Mouse (Mus musculus) liver, embryonic 13.5 days (tissue): ENCODE data around the gene Brk1. TPM values are rescaled to one million over a fixed set of nuclear protein-coding genes. Genes with fewer than 3 reads are reported as not detected.
A peak's percentile ranks its signal among the peaks of the same experiment; 100 is the strongest.

Experiments used
- ATAC-seq: fragments of 200-750 bp; cut with Nextera tagmentation; 2 replicates; pipeline ENCODE4 v1.8.0; 2017; ENCODE audit warnings: low read depth, mild to moderate bottlenecking, moderate number of reproducible peaks, moderate library complexity
- DNase-seq: peaks from one replicate; pipeline ENCODE4 v3.0.0; 2022
- H3K27ac ChIP-seq: fragments of 300-500 bp; sonication (generic); 2 replicates; pipeline ENCODE4 v1.5.1; 2015; ENCODE audit warnings: moderate library complexity, mild to moderate bottlenecking, inconsistent platforms
- H3K27me3 ChIP-seq: fragments of 300-500 bp; sonication (generic); 2 replicates; pipeline ENCODE4 v1.6.1; 2015; ENCODE audit warnings: mild to moderate bottlenecking, inconsistent platforms
- H3K36me3 ChIP-seq: fragments of 300-500 bp; sonication (generic); 2 replicates; pipeline ENCODE4 v1.6.1; 2015; ENCODE audit warnings: mild to moderate bottlenecking, inconsistent platforms
- H3K4me1 ChIP-seq: fragments of 300-500 bp; sonication (generic); replicated peaks from 2 replicates; pipeline ENCODE4 v1.6.1; 2015; ENCODE audit warnings: inconsistent platforms
- H3K4me2 ChIP-seq: fragments of 300-500 bp; sonication (generic); 2 replicates; pipeline ENCODE4 v1.6.1; 2015; ENCODE audit warnings: inconsistent platforms, mild to moderate bottlenecking, moderate library complexity
- H3K4me3 ChIP-seq: fragments of 300-500 bp; sonication (generic); replicated peaks from 2 replicates; pipeline ENCODE4 v1.5.1; 2015; ENCODE audit warnings: mild to moderate bottlenecking, inconsistent platforms
- H3K9ac ChIP-seq: fragments of 300-500 bp; sonication (generic); 2 replicates; pipeline ENCODE4 v1.6.1; 2015; ENCODE audit warnings: mild to moderate bottlenecking, inconsistent platforms
- H3K9me3 ChIP-seq: fragments of 300-500 bp; sonication (generic); replicated peaks from 2 replicates; pipeline ENCODE4 v1.6.1; 2016; ENCODE audit warnings: inconsistent platforms
- WGBS: fragments of 180-500 bp; shearing (Covaris S2); methylation state at CpG from one replicate; pipeline ENCODE4 v1.1.7; 2015; ENCODE audit not compliant: insufficient replicate concordance; 5-methylcytosine and 5-hydroxymethylcytosine counted together
- polyA plus RNA-seq: library from polyadenylated mRNA; unstranded; fragments of >200 nt; fragmentation: Nextera tagmentation; extraction: Ambion mirVana; gene quantifications from 2 replicates; pipeline ENCODE4 v1.2.1, GENCODE M21; 2015

The Brk1 gene
- polyA plus RNA-seq, 1 experiment from 2014 or later = 101 TPM

DNA sequence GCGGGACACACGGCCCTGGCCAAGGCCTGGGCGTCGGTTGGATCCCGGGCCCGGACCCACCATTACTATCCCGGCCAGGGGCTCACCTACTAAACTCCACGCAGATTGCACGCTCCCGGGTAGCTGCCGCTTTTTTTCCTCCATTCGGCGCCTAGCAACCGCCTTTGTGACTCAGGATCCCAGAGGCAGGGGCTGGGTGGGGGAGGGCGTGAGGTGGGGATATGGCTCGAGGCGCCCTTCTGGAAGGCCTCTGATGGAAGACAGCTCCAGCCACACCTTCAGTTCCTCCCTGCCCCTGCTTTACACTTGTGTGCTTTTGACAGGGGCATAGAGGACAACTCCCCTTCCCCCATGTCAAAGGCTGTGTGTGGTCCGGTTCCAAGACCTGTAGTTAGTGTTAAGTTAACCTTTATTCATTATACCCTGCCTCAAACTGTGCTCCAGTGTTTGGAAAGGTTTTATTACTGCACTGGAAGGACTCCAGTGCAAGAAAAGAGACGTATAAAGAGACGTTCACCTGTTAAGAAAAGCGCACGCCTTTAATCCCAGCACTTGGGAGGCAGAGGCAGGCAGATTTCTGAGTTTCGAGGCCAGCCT is 3.9 kb upstream of the Brk1 start, which contains the start of gene Fancd2os:
Gene Fancd2os, minus strand, starts transcription at position 173 of the 597 bp plus-strand sequence.
- Histone ChIP-seq H3K27ac (no peak within 1 kb of the TSS), H3K4me3 (no peak within 1 kb of the TSS), H3K36me3 (peaks cover 20% of the 10 kb centered on the region), H3K4me2 (no peak within 1 kb of the TSS), H3K9me3 (no peaks in the 10 kb centered on the region), H3K9ac (no peak within 1 kb of the TSS), H3K27me3 (no peaks in the 10 kb centered on the region), H3K4me1 (peaks cover 19% of the 10 kb centered on the region)
- no peak for DNase-seq
- ATAC-seq = no peak
- WGBS = 71% methylated on average over 23 of the region's 23 CpGs

DNA sequence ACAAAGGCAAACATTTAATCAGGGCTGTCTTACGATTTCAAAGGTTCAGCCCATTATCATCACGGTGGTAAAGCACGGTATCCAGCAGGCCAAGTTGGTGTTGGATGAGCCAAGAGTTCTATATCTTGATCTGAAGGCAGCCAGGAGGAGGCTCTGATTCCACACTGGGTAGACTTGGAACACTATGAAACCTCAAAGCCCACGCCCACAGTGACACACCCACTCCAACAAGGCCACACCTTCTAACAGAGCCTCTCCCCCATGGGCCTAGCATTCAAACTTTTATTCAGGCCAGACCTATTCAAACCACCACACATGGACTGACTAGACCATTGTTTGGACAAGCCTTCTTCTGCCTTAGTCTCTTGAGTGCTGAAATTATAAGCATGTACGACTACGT is 1.8 kb upstream of the Brk1 start:
- H3K27me3 ChIP-seq = no peaks in the 10 kb centered on the region
- peaks cover 30% of the 10 kb centered on the region for H3K4me1 ChIP-seq
- WGBS = 73% methylated on average over 6 of the region's 6 CpGs
- H3K9ac ChIP-seq = no peak overlapping the region
- no peak overlapping the region for H3K4me3 ChIP-seq
- ATAC-seq (no peak; the same call in 1 of the 2 replicates), DNase-seq (peak; percentile 15)
- H3K27ac ChIP-seq = no peak overlapping the region
- no peaks in the 10 kb centered on the region for H3K9me3 ChIP-seq
- H3K36me3 ChIP-seq = peaks cover 14% of the 10 kb centered on the region
- no peak overlapping the region for H3K4me2 ChIP-seq

DNA sequence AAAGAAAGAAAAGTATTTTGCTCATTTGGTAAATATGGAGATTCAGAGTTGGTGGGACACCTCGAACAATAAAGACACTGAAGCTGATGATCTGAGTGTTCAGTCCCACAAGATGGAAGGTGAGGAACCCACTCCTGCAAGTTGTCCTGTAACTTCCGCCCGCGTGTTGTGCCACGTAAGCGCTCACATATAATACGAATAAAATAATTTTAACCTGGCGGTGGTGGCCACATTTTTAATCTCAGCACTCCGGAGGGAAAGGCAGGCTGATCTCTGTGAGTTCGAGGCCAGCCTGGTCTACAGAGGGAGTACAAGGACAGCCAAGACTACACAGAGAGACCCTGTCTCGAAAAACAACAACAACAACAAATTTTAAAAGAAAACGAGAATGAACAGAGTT is 579 bp upstream of the Brk1 start:
- Histone ChIP-seq H3K4me3 (peak overlapping the region; percentile 96), H3K9me3 (no peaks in the 10 kb centered on the region), H3K4me2 (peak overlapping the region; percentile 86), H3K36me3 (peaks cover 17% of the 10 kb centered on the region), H3K27me3 (no peaks in the 10 kb centered on the region), H3K4me1 (peaks cover 30% of the 10 kb centered on the region), H3K27ac (peak overlapping the region; percentile 80; the same call in 1 of the 2 replicates), H3K9ac (peak overlapping the region; percentile 93)
- 51% methylated on average over 12 of the region's 12 CpGs for WGBS
- DNase-seq (no peak), ATAC-seq (no peak)

DNA sequence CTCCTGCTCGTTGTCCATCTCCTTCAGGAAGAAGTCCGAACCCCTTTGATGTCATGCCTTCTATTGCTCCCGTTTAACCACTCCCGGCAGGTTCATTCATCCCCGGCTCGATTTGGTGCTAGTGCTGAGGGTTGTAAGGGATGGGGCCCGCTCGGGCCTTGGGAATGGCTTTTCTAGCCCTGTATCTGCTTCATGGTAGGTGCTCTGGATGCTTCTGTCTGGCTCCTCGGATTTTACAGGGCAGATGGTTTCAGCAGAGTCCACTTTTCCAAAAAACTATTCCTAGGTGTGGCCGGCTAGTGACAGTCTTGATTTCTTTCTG is 613 bp downstream of the Brk1 start:
- no peaks in the 10 kb centered on the region for H3K27me3 ChIP-seq
- no peak for DNase-seq
- no peaks in the 10 kb centered on the region for H3K9me3 ChIP-seq
- 1% methylated on average over 10 of the region's 10 CpGs for whole genome bisulfite sequencing
- peak overlapping the region; percentile 96 for H3K4me3 ChIP-seq
- peaks cover 17% of the 10 kb centered on the region for H3K36me3 ChIP-seq
- peak overlapping the region; percentile 80 for H3K27ac ChIP-seq
- peaks cover 30% of the 10 kb centered on the region for H3K4me1 ChIP-seq
- H3K4me2 ChIP-seq = peak overlapping the region; percentile 86
- peak overlapping the region; percentile 93 for H3K9ac ChIP-seq
- ATAC-seq = peak; percentile 26; the same call in 1 of the 2 replicates

DNA sequence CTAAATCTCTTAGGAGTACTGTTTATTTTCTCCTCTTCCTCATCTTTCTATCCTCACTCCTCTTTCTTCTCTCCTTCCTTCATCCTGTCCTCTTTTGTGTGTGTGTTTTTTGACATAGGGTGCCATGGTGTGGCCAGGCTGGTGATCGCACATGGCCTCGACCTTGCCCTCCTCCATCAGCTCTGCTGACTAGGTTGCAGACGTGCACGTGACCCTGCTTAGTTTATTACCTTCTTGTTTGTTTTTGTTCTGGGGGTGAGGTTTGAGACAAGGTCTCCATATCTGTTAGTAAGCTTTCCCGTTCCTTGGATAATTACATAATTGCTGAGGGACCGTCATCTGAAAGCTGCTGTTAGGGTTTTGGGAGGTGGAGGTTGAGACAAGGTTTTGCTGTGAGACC is 4.3 kb downstream of the Brk1 start:
- no peak for DNase-seq
- no peak for ATAC-seq

DNA sequence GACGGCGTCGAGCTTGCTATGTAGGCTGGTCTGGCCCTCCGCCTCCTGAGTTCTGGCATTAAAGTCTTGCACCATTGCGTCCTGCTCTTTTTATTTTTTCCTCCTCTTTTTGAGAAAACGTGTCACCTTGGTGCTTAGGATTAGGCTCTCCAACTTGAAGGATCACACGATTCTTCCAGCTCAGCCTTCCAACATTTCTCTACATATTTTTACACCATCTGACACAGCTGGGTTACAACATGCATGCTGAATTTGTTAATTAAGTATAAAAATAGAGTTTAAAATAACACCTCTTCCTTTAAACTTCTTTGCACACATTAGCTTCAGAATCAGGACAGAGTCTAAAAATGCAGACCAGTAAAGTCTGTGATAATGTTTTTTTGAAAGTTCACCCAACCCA is 4.7 kb downstream of the Brk1 start:
- WGBS = 79% methylated on average over 7 of the region's 7 CpGs
- DNase-seq = no peak

More for the DNA sequence above, 4.3 kb downstream of the Brk1 start:
- Histone ChIP-seq H3K27me3 (no peaks in the 10 kb centered on the region), H3K4me3 (no peak overlapping the region), H3K27ac (no peak overlapping the region), H3K36me3 (peaks cover 39% of the 10 kb centered on the region), H3K9ac (no peak overlapping the region), H3K9me3 (0 out of 2 replicates have a peak, but pooled peaks cover 3% of the 10 kb centered on the region), H3K4me2 (no peak overlapping the region), H3K4me1 (peaks cover 30% of the 10 kb centered on the region)
- WGBS = 76% methylated on average over 6 of the region's 6 CpGs

DNA sequence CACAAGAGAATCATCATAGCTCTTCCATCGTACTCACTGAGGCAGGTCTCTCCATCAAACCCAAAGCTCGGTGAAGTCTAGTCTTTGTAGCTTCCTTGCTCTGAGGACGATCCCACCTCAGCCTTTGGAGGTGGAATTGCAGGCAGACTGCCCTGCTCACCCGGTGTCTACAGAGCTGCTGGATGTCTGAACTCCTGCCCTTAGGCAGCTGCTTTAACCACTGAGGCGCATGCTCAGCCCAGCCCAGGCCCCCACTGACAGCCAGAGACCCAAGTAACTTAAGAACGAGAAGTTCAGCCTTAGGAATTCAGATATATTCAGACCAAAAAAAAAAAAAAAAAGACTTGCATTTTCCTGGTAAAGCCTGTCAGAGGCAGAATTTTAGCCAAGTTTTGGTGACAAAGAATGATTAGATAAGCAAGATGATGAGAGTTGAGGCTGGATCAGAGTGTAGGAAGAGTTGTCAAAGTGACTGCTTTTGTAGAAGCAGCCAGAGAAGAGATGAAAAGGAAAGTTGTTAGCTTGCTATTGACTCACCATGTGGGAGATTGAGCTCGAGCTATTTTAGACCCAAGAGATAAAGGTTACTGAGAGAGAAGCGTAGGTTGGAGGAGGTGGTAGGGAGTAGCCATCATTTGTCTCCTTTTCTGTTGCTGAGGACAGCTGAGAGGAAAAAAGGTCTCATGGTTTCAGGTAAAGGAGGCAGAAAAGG is 7.8 kb downstream of the Brk1 start:
- Histone ChIP-seq H3K27ac (no peak overlapping the region; the same call in 1 of the 2 replicates), H3K9ac (no peak overlapping the region), H3K9me3 (0 out of 2 replicates have a peak, but pooled peaks cover 3% of the 10 kb centered on the region), H3K4me2 (no peak overlapping the region), H3K4me1 (peaks cover 9% of the 10 kb centered on the region; the same call in 1 of the 2 replicates), H3K4me3 (no peak overlapping the region), H3K27me3 (no peaks in the 10 kb centered on the region), H3K36me3 (peaks cover 63% of the 10 kb centered on the region)
- DNase-seq (no peak), ATAC-seq (no peak)
- 84% methylated on average over 8 of the region's 8 CpGs for WGBS

More for the DNA sequence above, 4.7 kb downstream of the Brk1 start:
- Histone ChIP-seq H3K27me3 (no peaks in the 10 kb centered on the region), H3K9me3 (0 out of 2 replicates have a peak, but pooled peaks cover 3% of the 10 kb centered on the region), H3K9ac (no peak overlapping the region), H3K4me2 (no peak overlapping the region), H3K36me3 (peaks cover 44% of the 10 kb centered on the region), H3K4me1 (peaks cover 25% of the 10 kb centered on the region), H3K27ac (no peak overlapping the region), H3K4me3 (no peak overlapping the region)
- no peak for ATAC-seq

DNA sequence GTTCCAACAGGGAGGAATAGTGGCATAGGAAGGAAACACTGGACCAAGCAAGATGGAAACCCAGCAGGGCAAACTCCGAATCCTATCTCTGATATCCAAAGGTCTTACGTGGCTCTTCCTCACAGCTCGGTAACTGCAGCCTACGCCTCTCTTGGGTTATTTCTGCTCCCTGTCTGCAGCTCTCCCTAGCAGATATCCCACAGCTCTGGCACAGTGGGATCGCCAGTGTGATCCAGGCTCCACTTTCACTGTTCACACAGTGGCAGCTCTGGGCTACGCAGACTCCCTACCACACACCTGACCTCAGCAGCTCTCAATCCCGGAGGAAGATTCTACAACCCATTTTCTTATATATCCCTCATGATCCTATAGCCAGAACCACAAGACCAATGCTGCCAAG is 9.6 kb downstream of the Brk1 start:
- 88% methylated on average over 7 of the region's 7 CpGs for whole genome bisulfite sequencing
- H3K36me3 ChIP-seq = peaks cover 64% of the 10 kb centered on the region
- H3K4me2 ChIP-seq = no peak overlapping the region
- ATAC-seq (no peak), DNase-seq (no peak)
- no peak overlapping the region for H3K9ac ChIP-seq
- H3K4me1 ChIP-seq = peaks cover 9% of the 10 kb centered on the region; the same call in 1 of the 2 replicates
- H3K27ac ChIP-seq = no peak overlapping the region
- H3K4me3 ChIP-seq = no peak overlapping the region
- 0 out of 2 replicates have a peak, but pooled peaks cover 3% of the 10 kb centered on the region for H3K9me3 ChIP-seq
- no peaks in the 10 kb centered on the region for H3K27me3 ChIP-seq

DNA sequence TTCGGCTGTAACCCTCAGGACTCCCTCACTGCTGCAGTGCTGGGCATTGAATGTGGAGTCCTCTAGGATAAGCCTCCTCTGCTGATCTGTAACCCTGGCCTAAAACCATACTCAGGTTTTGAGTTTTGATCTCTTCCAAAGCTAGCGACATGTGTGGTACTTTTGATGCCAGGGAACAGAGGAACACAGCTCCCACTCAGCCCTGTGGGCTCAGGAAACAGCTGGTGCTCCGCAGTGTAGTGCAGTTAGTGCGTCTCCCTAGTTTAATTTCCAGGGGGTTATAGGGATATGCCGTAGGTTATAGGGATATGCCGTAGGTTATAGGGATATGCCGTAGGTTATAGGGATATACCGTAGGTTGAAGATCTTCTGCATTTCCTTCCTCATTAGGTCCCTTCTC is 10.4 kb downstream of the Brk1 start:
- H3K27ac ChIP-seq = no peak overlapping the region
- 0 out of 2 replicates have a peak, but pooled peaks cover 3% of the 10 kb centered on the region for H3K9me3 ChIP-seq
- DNase-seq (no peak), ATAC-seq (no peak)
- H3K4me2 ChIP-seq = no peak overlapping the region
- no peak overlapping the region for H3K4me3 ChIP-seq
- no peak overlapping the region for H3K9ac ChIP-seq
- H3K36me3 ChIP-seq = peaks cover 64% of the 10 kb centered on the region
- peaks cover 9% of the 10 kb centered on the region; the same call in 1 of the 2 replicates for H3K4me1 ChIP-seq
- H3K27me3 ChIP-seq = no peaks in the 10 kb centered on the region
- WGBS = 91% methylated on average over 8 of the region's 8 CpGs

DNA sequence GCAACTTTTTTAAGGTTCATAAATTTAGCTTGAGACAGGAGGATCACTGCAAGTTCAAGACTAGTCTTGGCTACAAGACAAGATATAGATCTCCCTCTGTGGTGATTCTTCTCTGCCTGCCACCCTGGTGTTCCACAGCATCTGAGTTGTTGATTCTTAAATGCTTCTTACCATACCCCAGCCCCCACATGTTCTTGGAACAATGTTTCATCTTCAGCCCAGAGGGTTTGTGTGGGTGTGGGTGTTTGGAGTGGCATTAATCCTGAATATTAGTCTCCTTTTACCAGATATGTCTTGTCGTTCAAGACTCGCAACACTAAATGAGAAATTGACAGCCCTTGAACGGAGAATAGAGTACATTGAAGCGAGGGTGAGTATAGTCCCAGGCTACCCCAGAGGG is 10.9 kb downstream of the Brk1 start:
- 0 out of 2 replicates have a peak, but pooled peaks cover 3% of the 10 kb centered on the region for H3K9me3 ChIP-seq
- WGBS = 76% methylated on average over 4 of the region's 4 CpGs
- H3K4me2 ChIP-seq = no peak overlapping the region
- peaks cover 61% of the 10 kb centered on the region for H3K36me3 ChIP-seq
- H3K9ac ChIP-seq = no peak overlapping the region
- peaks cover 6% of the 10 kb centered on the region; the same call in 1 of the 2 replicates for H3K4me1 ChIP-seq
- no peaks in the 10 kb centered on the region for H3K27me3 ChIP-seq
- no peak for ATAC-seq
- no peak overlapping the region for H3K4me3 ChIP-seq
- H3K27ac ChIP-seq = no peak overlapping the region
- no peak for DNase-seq

DNA sequence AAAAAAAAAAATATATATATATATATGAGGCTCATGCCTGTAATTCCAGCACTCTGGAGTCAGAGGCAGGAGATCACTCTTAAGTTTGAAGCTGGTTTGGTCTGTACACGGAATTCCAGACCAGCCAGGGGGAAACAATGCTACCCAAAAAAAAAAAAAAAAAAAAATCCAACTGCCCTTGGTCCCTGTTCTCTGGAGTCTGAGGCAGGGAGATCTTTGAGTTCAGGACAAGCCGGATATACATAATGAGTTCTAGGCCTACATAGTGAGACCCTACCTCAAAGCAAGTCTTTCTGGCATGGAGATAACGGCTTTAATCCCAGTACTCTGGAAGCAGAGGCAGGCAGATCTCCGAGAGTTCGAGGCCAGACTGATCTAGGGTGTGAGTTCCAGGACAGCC is 18.8 kb downstream of the Brk1 start:
- H3K4me3 ChIP-seq = peak overlapping the region; percentile 85
- peak overlapping the region; percentile 96 for H3K4me2 ChIP-seq

More for the DNA sequence above, 18.8 kb downstream of the Brk1 start:
- peak overlapping the region; percentile 65 for H3K9ac ChIP-seq
- H3K27me3 ChIP-seq = no peaks in the 10 kb centered on the region
- no peak for DNase-seq
- H3K9me3 ChIP-seq = no peaks in the 10 kb centered on the region
- H3K36me3 ChIP-seq = peaks cover 12% of the 10 kb centered on the region
- ATAC-seq = no peak
- WGBS = 39% methylated on average over 5 of the region's 5 CpGs
- H3K4me1 ChIP-seq = peaks cover 26% of the 10 kb centered on the region
- no peak overlapping the region for H3K27ac ChIP-seq
